Mouse (Mus musculus) cerebellum, adult 2 months (tissue): Measurements from ENCODE around the gene Ank3. TPM values are rescaled to one million over a fixed set of nuclear protein-coding genes. Genes with fewer than 3 reads are reported as not detected.

ENCODE experiments used
- DNase-seq, 2 experiments: peaks; one replicate each; pipeline ENCODE4 v3.0.0; 2021
- H3K27ac ChIP-seq: fragments of 200-500 bp; 2 replicates; pipeline ENCODE4 v1.5.1; 2012; ENCODE audit warnings: low read length, control low read depth, inconsistent platforms; ENCODE audit not compliant: insufficient read depth
- H3K27me3 ChIP-seq: fragments of 200-500 bp; 2 replicates; pipeline ENCODE4 v1.6.1; 2012; ENCODE audit warnings: inconsistent platforms, mild to moderate bottlenecking, low read length, moderate library complexity; ENCODE audit not compliant: control insufficient read depth, insufficient read depth
- H3K4me1 ChIP-seq: fragments of 200-500 bp; 2 replicates; pipeline ENCODE4 v1.6.1; 2011; ENCODE audit warnings: low read length; ENCODE audit not compliant: control insufficient read depth, insufficient read depth
- H3K4me3 ChIP-seq: fragments of 200-500 bp; replicated peaks from 2 replicates; pipeline ENCODE3; 2011; ENCODE audit warnings: mild to moderate bottlenecking, low read depth, low read length, control low read depth; ENCODE audit not compliant: insufficient read depth
- CTCF ChIP-seq: fragments of 200-500 bp; IDR thresholded peaks from 2 replicates; pipeline ENCODE4 v1.5.1; 2011; ENCODE audit warnings: low read depth, mild to moderate bottlenecking, control low read depth, low read length, moderate library complexity, borderline replicate concordance; ENCODE audit not compliant: insufficient read depth
- POLR2A ChIP-seq: fragments of 200-500 bp; IDR thresholded peaks from 2 replicates; pipeline ENCODE4 v1.6.1; 2011; ENCODE audit warnings: low read length, control low read depth, borderline replicate concordance; ENCODE audit not compliant: insufficient read depth
- WGBS: fragments of 180-500 bp; shearing (Covaris S2); methylation state at CpG from one replicate; pipeline ENCODE4 v1.1.7; 2018; 5-methylcytosine and 5-hydroxymethylcytosine counted together
- polyA plus RNA-seq: library from polyadenylated mRNA; depleted of rRNA; stranded (reverse); fragments of >200 nt; gene quantifications from 2 replicates; pipeline ENCODE4 v1.2.3, GENCODE M21; 2012

Ank3 gene
- polyA plus RNA-seq, 1 experiment = 239 TPM

DNA sequence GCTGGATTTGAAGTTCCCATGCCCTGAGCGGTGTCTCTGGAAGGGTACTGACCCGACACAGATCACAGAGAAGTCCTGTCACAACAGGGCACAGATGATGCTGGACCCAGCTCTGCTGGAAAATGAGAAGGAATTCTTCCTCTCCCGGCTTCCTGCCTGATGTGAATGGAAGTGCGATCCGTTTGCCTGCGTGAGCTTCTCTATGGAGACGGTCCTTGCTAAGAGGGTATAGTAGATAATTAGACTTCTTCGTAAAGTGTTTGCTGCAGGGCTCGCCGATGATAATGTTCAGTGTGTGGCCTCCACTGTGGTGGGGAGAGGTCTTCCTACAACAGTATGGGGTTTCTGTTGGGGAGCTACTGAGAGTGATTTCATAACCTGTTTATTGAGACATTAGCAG, 388.8 kb downstream of the Ank3 start:
- Histone ChIP-seq H3K4me3 (peak overlapping the region; percentile 20), H3K4me1 (peaks cover 25% of the 10 kb centered on the region; the same call in 1 of the 2 replicates), H3K27ac (peak overlapping the region; percentile 26), H3K27me3 (no peaks in the 10 kb centered on the region)
- TF ChIP-seq CTCF (no peak), POLR2A (no peak)
- WGBS = 13% methylated on average over 10 of the region's 10 CpGs
- DNase-seq = peak in 1 of 2 experiments; percentile 55

DNA sequence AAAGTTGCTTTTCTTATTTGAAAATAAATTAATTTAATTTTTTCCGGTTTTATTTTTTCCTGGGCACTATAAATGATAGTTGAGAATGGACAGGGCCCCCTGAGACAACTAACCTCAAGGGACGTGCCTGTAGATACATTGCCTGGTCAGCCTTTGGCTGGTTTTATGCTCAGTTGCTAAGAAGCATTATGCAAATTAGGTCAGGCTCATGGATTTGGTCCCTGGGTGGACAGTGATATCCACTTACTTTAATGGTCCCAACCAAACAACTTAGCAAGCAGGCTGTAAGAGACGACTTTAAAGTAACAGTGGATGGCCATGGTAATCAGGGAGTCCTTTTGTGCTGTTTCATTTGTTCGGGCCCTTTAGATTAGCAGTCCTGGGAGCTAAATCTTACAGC, 392.0 kb downstream of the Ank3 start:
- no peak overlapping the region for H3K4me3 ChIP-seq
- H3K27me3 ChIP-seq = no peaks in the 10 kb centered on the region
- no peak overlapping the region for H3K27ac ChIP-seq
- TF ChIP-seq POLR2A = no peak
- TF ChIP-seq CTCF = no peak
- peaks cover 24% of the 10 kb centered on the region; the same call in 1 of the 2 replicates for H3K4me1 ChIP-seq
- DNase-seq = no peak
- 75% methylated on average over 4 of the region's 4 CpGs for WGBS

- H3K27ac ChIP-seq = peak overlapping the region; percentile 34; the same call in 1 of the 2 replicates
- WGBS = 9% methylated on average over 7 of the region's 7 CpGs
- TF ChIP-seq POLR2A = no peak
- no peak for TF ChIP-seq CTCF
- peaks cover 31% of the 10 kb centered on the region; the same call in 1 of the 2 replicates for H3K4me1 ChIP-seq
- DNase-seq = no peak
- no peaks in the 10 kb centered on the region for H3K27me3 ChIP-seq
- H3K4me3 ChIP-seq = no peak overlapping the region
Measured at GRCm38 (mm10) chr10:69791951-69792350, 393.4 kb downstream of the Ank3 start.

- 77% methylated on average over 9 of the region's 9 CpGs for WGBS
Measured at GRCm38 (mm10) chr10:69792400-69792799, 393.8 kb downstream of the Ank3 start.

DNA sequence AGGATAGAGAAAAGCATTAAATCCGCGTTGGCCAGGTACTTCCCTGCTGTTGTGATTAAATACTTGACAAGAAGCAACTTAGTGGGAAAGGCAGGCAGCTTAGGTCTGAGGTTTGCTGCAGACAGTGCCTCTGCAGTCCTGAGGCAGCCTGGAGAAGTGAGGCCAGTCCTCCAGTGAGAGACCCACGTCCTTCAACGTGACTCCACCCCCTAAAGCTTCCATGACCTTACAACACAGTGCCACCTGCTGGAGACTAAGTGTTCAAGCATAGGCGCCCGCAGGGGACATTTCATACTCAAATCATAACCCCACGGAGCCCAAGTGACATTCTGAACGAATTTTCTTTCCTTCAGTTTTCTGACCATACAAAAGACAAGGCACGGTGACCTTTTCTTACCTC, 394.5 kb downstream of the Ank3 start:
- Histone ChIP-seq H3K27ac (no peak overlapping the region), H3K4me3 (no peak overlapping the region), H3K4me1 (peaks cover 29% of the 10 kb centered on the region), H3K27me3 (no peaks in the 10 kb centered on the region)
- WGBS = 36% methylated on average over 9 of the region's 9 CpGs
- peak; percentile 65 to 69 for DNase-seq
- TF ChIP-seq CTCF (peak; percentile 61), POLR2A (no peak)

More at GRCm38 (mm10) chr10:69792400-69792799, 393.8 kb downstream of the Ank3 start:
- no peak for DNase-seq
- H3K4me1 ChIP-seq = peaks cover 33% of the 10 kb centered on the region; the same call in 1 of the 2 replicates
- H3K27me3 ChIP-seq = no peaks in the 10 kb centered on the region
- no peak overlapping the region for H3K27ac ChIP-seq
- TF ChIP-seq CTCF (no peak), POLR2A (no peak)
- H3K4me3 ChIP-seq = no peak overlapping the region

DNA sequence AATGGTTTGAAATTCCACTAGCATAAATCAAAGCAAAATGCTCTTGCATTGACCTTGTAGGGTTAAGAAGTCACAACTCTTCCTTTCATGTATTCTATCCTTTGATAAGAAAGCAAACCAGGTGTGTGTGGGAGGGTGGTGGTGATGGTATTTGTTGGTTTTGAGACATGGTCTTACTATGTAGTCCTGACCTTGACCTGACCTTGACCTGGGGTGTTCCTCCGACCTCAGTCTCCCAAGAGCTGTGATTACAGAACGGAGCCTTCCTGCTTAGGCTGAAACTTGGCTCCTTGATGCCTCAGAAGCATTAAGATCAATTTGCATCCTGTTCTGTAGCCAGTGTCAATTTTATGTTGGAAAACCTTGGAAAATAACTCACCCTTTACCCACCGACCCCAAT, 397.1 kb downstream of the Ank3 start:
- H3K4me1 ChIP-seq = peaks cover 43% of the 10 kb centered on the region
- 78% methylated on average over 3 of the region's 3 CpGs for WGBS
- peak overlapping the region; percentile 64 for H3K27ac ChIP-seq
- H3K4me3 ChIP-seq = no peak overlapping the region
- TF ChIP-seq POLR2A = no peak
- DNase-seq = no peak
- no peaks in the 10 kb centered on the region for H3K27me3 ChIP-seq

DNA sequence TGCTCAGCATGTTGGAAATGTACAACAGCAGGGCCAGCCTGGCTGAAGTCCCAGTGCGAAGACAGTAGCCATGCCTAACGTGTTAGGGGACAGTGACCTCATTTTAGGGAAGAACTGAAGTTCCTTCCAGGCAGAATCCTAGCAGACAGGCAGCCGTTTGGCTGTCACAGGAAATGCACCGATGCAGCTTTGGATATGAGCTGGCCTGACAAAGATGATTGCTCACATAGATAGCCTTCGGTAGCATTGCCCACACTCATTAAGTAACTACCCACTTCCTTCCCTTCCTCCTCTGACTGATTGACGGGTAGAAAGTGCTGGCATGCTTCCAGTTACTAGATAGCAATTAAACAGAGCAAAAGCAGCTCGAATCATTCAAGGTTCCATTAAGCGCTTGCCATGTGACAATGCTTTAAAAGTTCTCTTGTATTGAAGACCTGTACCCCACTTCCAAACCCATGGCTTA, 397.9 kb downstream of the Ank3 start:
- no peak overlapping the region for H3K4me3 ChIP-seq
- WGBS = 10% methylated on average over 8 of the region's 8 CpGs
- TF ChIP-seq POLR2A = no peak
- no peak for TF ChIP-seq CTCF
- peaks cover 43% of the 10 kb centered on the region for H3K4me1 ChIP-seq
- peak; percentile 77 to 81 for DNase-seq
- H3K27ac ChIP-seq = peak overlapping the region; percentile 64
- H3K27me3 ChIP-seq = no peaks in the 10 kb centered on the region

DNA sequence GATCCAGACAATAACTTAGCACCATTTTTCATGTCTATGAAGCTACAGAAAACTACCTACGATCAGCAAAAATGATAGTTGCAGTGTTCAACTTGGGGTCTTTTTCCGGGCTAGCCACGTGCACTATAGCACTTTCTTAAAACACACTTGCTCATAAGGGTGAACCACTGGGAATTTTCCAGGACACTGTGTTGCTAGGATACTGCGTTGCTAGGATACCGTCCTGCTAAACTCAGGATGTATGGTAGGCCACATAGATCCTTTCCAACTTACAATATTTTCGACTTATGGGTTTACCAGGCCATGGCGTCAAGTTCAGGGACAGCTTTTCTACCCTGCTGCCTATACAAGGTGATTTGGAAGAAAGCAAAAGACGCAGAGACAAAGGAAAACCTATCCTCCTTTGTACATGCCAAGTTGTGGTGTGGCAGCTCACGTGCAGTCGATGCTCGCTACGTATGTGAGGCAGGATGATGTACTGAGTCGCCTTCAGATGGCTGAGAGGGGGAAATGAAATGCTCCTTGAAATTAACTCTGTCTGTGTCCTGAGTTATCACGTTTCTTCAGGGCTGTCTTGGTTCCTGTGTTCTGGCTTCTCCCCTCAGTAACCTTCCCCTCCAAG, 404.7 kb downstream of the Ank3 start:
- Histone ChIP-seq H3K27me3 (no peaks in the 10 kb centered on the region), H3K4me1 (peaks cover 28% of the 10 kb centered on the region), H3K27ac (no peak overlapping the region), H3K4me3 (no peak overlapping the region)
- 50% methylated on average over 14 of the region's 14 CpGs for WGBS
- DNase-seq = peak in 1 of 2 experiments; percentile 44
- TF ChIP-seq CTCF (no peak), POLR2A (no peak)
